Mouse (Mus musculus): ENCODE measurements around the gene Atf6. TPM values are rescaled to one million over a fixed set of nuclear protein-coding genes. Genes with fewer than 3 reads are reported as not detected.

Gene Atf6
- total and polyA plus RNA-seq, 3 experiments = 33.8 to 47.0 (median 35.3) TPM

DNA sequence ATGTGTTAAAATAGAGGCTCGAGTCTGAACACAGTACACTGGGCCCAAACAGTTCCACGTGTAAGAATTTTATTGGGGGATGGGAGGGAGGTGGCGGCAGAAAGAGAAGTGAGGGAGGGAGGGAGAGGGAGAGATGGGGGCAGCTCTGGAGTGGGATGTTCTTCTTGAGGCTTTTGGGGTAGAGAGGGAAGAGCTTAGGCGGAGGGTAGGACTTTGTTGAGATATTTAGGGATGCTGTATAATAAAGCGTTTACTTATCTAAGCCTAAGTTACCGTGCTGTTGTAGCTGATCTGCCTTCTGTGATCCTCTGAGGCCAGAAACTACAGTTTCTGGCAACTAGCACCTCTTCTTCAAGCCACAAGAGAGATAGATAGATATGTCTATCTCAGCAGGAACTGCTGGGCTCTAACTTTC lies 18.5 kb upstream of the Atf6 start:
- Histone ChIP-seq H3K9me3 (replicated peaks; ENCODE audit: low read length) (no peaks in the 10 kb centered on the region), H3K27ac (ENCODE audit: insufficient read depth, low read depth) (no peak overlapping the region), H3K79me2 (replicated peaks; ENCODE audit: control insufficient read depth, extremely low read depth, insufficient read depth, poor library complexity, severe bottlenecking) (peaks cover 32% of the 10 kb centered on the region), H3K9ac (ENCODE audit: insufficient read depth, low read depth) (peak overlapping the region; percentile 64), H3K27me3 (replicated peaks) (no peaks in the 10 kb centered on the region), H3K36me3 (replicated peaks in 1 of 2; ENCODE audit: control insufficient read depth in 1 of 2, insufficient read depth in 1 of 2, low read length in 1 of 2) (peaks cover 4 to 19% of the 10 kb centered on the region in 2 experiments), H3K4me1 (ENCODE audit: control insufficient read depth in 1 of 2, insufficient read depth in 2 of 2) (peaks cover 7 to 31% of the 10 kb centered on the region in 2 experiments), H3K4me3 (replicated peaks in 1 of 3; ENCODE audit: low read depth in 2 of 3, low read length in 2 of 3, poor library complexity in 1 of 3) (peak overlapping the region in 1 of 3 experiments; percentile 15), H3K4me2 (ENCODE audit: insufficient read depth, low read depth, poor library complexity, severe bottlenecking) (peak overlapping the region; percentile 86)
- TF ChIP-seq MAX (IDR thresholded peaks at IDR 0.05; ENCODE audit: low read length) (peak; percentile 82), E2F4 (IDR thresholded peaks at IDR 0.05; ENCODE audit: insufficient replicate concordance, low read depth, low read length) (no peak), NRF1 (IDR thresholded peaks at IDR 0.05; ENCODE audit: low read depth, low read length) (no peak), MXI1 (IDR thresholded peaks at IDR 0.05; ENCODE audit: low read depth, low read length) (0 out of 2 replicates have a peak, but pooled peaks have one; percentile 12), SMC3 (IDR thresholded peaks at IDR 0.05; ENCODE audit: low read depth, low read length) (no peak), EP300 (IDR thresholded peaks at IDR 0.05; ENCODE audit: low read length) (no peak), CHD2 (IDR thresholded peaks at IDR 0.05; ENCODE audit: low read length) (peak; percentile 79), MYC (IDR thresholded peaks at IDR 0.05; ENCODE audit: low read depth, low read length) (peak; percentile 80)
- DNase-seq (ENCODE audit: extremely low read depth) = no peak
- dilution Hi-C loops (cut with MboI; ENCODE audit: extremely low pct_ligation_motif_present, extremely low pct_unique_long_range_greater_than_20kb, low sequenced_read_pairs) = no loop called here
- in situ Hi-C loops (cut with MboI; ENCODE audit: low pct_ligation_motif_present, low pct_unique_long_range_greater_than_20kb, low sequenced_read_pairs) = no loop called here

GRCm38 (mm10) chr1:170884978-170885561 lies 17.5 kb upstream of the Atf6 start, which contains the start of the genes Gm26620 and Dusp12:
Gene Gm26620 (plus strand): TSS chr1:170885065.
Gene Dusp12 (minus strand): TSS chr1:170885540.
- peak; percentile 91 for DNase-seq (ENCODE audit: extremely low read depth)
- peaks cover 32% of the 10 kb centered on the region for H3K79me2 ChIP-seq (replicated peaks; ENCODE audit: control insufficient read depth, extremely low read depth, insufficient read depth, poor library complexity, severe bottlenecking)
- H3K9me3 ChIP-seq (replicated peaks; ENCODE audit: low read length) = no peaks in the 10 kb centered on the region
- dilution Hi-C loops (cut with MboI; ENCODE audit: extremely low pct_ligation_motif_present, extremely low pct_unique_long_range_greater_than_20kb, low sequenced_read_pairs) (no loop called here), in situ Hi-C loops (cut with MboI; ENCODE audit: low pct_ligation_motif_present, low pct_unique_long_range_greater_than_20kb, low sequenced_read_pairs) (no loop called here)
- H3K27ac ChIP-seq (ENCODE audit: insufficient read depth, low read depth) = peak within 1 kb of the TSS; percentile 41
- peak within 1 kb of the TSS; percentile 62 to 99 (median 94) for H3K4me3 ChIP-seq (replicated peaks in 1 of 3; ENCODE audit: low read depth in 2 of 3, low read length in 2 of 3, poor library complexity in 1 of 3)
- H3K4me2 ChIP-seq (ENCODE audit: insufficient read depth, low read depth, poor library complexity, severe bottlenecking) = peak within 1 kb of the TSS; percentile 96
- H3K9ac ChIP-seq (ENCODE audit: insufficient read depth, low read depth) = peak within 1 kb of the TSS; percentile 83
- no peaks in the 10 kb centered on the region for H3K27me3 ChIP-seq (replicated peaks)
- peaks cover 13 to 29% of the 10 kb centered on the region in 2 experiments for H3K36me3 ChIP-seq (replicated peaks in 1 of 2; ENCODE audit: control insufficient read depth in 1 of 2, insufficient read depth in 1 of 2, low read length in 1 of 2)
- peaks cover 7 to 26% of the 10 kb centered on the region in 2 experiments for H3K4me1 ChIP-seq (ENCODE audit: control insufficient read depth in 1 of 2, insufficient read depth in 2 of 2)
- TF ChIP-seq BHLHE40 (IDR thresholded peaks at IDR 0.05; ENCODE audit: low read depth, low read length) (peak; percentile 89), POLR2AphosphoS2 (IDR thresholded peaks at IDR 0.05; ENCODE audit: low read depth, low read length) (peak; percentile 55; the same call in 1 of the 2 replicates), RCOR1 (conservative IDR thresholded peaks at IDR 0.05; ENCODE audit: low read depth, low read length) (no peak), NELFE (IDR thresholded peaks at IDR 0.05; ENCODE audit: low read depth, low read length) (peak; percentile 66), UBTF (IDR thresholded peaks at IDR 0.05; ENCODE audit: low read depth, low read length) (peak; percentile 41; the same call in 1 of the 2 replicates), TBP (conservative IDR thresholded peaks at IDR 0.05; ENCODE audit: low read depth, low read length) (peak; percentile 87), MYC (IDR thresholded peaks at IDR 0.05; ENCODE audit: low read depth, low read length) (no peak; the same call in 1 of the 2 replicates), POLR2A (IDR thresholded peaks at IDR 0.05; ENCODE audit: low read depth, low read length) (peak; percentile 75), PAX5 (IDR thresholded peaks at IDR 0.05; ENCODE audit: low read length) (no peak), HCFC1 (IDR thresholded peaks at IDR 0.05; ENCODE audit: low read depth, low read length) (peak; percentile 85), SIN3A (IDR thresholded peaks at IDR 0.05; ENCODE audit: low read length) (peak; percentile 93), MAZ (IDR thresholded peaks at IDR 0.05; ENCODE audit: low read depth, low read length) (0 out of 2 replicates have a peak, but pooled peaks have one; percentile 4), SMC3 (IDR thresholded peaks at IDR 0.05; ENCODE audit: low read depth, low read length) (no peak), TCF12 (IDR thresholded peaks at IDR 0.05; ENCODE audit: low read depth, low read length) (peak; percentile 91), ZC3H11A (IDR thresholded peaks at IDR 0.05; ENCODE audit: low read depth, low read length) (no peak), E2F4 (IDR thresholded peaks at IDR 0.05; ENCODE audit: insufficient replicate concordance, low read depth, low read length) (no peak), MAFK (IDR thresholded peaks at IDR 0.05; ENCODE audit: insufficient replicate concordance, low read length) (no peak), IRF4 (IDR thresholded peaks at IDR 0.05; ENCODE audit: low read depth, low read length) (peak; percentile 40; the same call in 1 of the 2 replicates), USF2 (conservative IDR thresholded peaks at IDR 0.05; ENCODE audit: low read depth, low read length) (no peak), ELF1 (IDR thresholded peaks at IDR 0.05; ENCODE audit: low read depth, low read length) (peak; percentile 82), ZNF384 (IDR thresholded peaks at IDR 0.05; ENCODE audit: low read depth, low read length) (no peak), RAD21 (IDR thresholded peaks at IDR 0.05; ENCODE audit: low read depth, low read length) (no peak), MXI1 (IDR thresholded peaks at IDR 0.05; ENCODE audit: low read depth, low read length) (peak; percentile 99), NRF1 (IDR thresholded peaks at IDR 0.05; ENCODE audit: low read depth, low read length) (peak; percentile 61; the same call in 1 of the 2 replicates), CHD2 (IDR thresholded peaks at IDR 0.05; ENCODE audit: low read length) (no peak), EP300 (IDR thresholded peaks at IDR 0.05; ENCODE audit: low read length) (no peak), USF1 (IDR thresholded peaks at IDR 0.05; ENCODE audit: low read depth, low read length) (peak; percentile 6; the same call in 1 of the 2 replicates), CTCF (conservative IDR thresholded peaks at IDR 0.05 in 1 of 2, IDR thresholded peaks at IDR 0.05 in 1 of 2; ENCODE audit: low read depth in 2 of 2, low read length in 2 of 2) (peak in 1 of 2 experiments; percentile 79; a peak in 2 of 4 replicates), MAX (IDR thresholded peaks at IDR 0.05; ENCODE audit: low read length) (peak; percentile 62; the same call in 1 of the 2 replicates), ZMIZ1 (IDR thresholded peaks at IDR 0.05; ENCODE audit: low read depth, low read length) (peak; percentile 83)
